Mouse (Mus musculus): ENCODE data around the gene Smad6. TPM values are rescaled to one million over a fixed set of nuclear protein-coding genes. Genes with fewer than 3 reads are reported as not detected.

The Smad6 gene
- total RNA-seq, 2 experiments from 2014 or later = 2.6 to 2.9 TPM

DNA sequence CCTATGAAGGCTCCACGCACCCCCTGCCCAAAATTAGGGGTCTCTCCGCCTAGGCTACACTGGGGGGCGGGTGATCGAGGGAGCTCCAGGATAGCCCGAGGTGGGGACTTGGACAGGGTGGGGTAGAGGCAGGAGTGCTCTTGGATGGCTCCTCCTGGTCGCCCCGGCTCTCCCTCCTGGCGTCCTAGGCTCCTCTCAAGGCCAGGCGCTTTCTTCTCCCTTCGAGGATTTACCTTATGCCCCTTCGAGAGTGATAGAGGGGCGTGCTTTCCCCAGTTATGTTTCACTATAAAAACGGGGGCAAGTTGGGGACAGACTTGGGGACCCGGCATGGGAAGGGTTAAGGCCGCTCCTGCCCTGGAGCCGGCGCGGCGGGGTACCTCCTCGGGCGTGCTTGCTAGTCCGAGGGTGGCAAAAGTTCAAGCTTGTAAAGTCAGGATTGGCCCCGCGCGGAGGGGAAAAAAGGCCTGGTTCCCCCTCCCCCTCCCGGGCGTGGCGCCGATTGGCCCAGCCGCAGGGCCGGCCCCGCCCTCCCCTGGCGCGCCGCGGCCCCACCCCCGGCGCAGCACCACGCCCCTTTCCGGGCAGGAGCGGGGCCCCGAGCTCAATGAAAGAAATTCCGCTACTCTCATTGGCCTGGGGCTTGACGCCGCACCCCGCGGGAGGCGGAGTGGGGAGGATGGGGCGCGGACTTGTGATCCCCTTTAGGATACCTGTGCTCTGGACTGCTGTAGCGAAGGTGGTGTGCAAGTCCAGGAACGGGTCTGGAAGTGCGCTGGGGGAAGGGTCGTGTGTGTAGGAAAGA lies 905 bp upstream of the Smad6 start:
- DNase-seq (ENCODE audit: low spot score in 2 of 2) = peak; percentile 72 to 90

DNA sequence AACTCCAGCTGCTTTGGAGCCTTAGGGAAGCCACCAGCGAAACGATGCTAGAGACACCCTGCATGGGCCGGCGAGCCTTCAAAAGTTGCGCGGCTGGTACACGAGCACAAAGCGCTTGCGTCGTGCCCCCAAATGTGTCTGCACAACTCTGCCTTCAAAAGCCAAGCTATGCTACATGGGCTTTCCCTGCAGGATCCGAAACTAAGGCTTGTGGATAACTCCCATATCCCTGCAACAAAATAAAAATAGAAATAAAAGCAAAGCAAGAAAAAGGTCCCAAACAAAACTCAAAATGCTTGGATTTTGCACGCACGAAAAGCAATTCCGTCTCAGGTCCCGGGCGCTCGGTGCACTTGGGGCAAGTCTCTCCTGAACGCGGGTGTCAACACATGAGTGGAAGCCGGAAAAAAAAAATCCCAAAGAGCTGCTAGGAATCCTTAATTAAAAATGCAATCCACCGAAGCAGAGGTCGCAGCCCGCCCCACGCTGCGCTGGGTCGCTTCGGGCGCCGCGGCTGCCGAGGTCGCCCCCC lies 474 bp downstream of the Smad6 start:
- DNase-seq (ENCODE audit: low spot score in 2 of 2) = no peak

DNA sequence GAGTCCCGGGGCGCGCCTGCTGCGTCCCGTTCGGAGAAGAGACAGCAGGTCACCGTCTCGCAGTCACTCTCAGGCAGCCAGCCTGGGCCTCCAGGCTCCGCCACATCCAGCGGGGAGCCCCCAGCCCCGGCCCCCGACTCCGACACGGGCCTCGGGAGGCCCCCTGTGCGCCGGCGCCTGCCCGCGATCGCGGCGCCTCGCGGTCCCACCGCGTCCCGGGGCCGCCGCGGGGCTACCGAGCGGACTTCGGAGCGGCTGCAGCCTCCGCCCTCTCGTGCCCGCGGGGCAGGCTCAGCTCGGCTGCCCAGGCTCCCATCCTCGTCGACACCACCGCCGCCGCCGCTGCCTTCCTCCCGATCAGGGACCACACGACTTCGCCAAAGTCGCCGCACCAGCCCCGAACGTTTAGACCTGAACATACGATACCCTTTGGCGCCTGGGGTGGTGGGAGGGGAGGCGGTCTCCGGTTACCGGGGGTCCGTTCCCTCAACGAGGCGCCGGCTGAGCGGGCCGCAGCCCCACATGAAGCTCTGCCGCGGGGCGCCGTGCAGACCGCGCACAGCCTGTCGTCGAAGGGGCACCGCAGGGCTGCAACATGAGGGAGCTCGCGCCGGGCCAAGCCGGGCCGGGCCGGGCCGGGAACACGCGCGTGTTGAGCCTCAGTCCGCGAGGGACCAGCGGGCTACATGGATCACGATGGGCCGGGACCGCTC lies 1.1 kb downstream of the Smad6 start:
- DNase-seq (ENCODE audit: low spot score in 2 of 2) = no peak

DNA sequence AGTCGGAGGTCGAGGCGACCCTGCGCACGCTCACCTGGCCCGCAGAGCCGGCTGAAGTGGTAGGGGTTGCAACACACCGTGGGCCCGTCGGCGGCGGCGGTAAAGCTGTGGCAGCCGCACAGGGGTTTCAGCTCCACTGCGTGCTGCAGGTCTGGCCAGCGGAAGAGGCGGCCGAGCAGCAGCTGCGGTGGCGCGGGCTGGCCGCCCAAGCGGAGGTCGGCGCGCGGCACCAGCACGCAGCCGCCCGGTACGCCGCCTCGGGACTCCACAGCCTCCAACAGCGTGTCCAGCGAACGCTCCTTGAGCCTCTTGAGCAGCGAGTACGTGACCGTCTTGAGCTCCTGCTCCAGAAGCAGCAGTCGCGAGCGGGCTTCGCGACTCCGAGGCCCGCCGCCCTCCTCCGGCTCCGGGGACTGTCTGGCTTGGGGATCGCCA lies 1.7 kb downstream of the Smad6 start:
- DNase-seq (ENCODE audit: low spot score in 2 of 2) = no peak

DNA sequence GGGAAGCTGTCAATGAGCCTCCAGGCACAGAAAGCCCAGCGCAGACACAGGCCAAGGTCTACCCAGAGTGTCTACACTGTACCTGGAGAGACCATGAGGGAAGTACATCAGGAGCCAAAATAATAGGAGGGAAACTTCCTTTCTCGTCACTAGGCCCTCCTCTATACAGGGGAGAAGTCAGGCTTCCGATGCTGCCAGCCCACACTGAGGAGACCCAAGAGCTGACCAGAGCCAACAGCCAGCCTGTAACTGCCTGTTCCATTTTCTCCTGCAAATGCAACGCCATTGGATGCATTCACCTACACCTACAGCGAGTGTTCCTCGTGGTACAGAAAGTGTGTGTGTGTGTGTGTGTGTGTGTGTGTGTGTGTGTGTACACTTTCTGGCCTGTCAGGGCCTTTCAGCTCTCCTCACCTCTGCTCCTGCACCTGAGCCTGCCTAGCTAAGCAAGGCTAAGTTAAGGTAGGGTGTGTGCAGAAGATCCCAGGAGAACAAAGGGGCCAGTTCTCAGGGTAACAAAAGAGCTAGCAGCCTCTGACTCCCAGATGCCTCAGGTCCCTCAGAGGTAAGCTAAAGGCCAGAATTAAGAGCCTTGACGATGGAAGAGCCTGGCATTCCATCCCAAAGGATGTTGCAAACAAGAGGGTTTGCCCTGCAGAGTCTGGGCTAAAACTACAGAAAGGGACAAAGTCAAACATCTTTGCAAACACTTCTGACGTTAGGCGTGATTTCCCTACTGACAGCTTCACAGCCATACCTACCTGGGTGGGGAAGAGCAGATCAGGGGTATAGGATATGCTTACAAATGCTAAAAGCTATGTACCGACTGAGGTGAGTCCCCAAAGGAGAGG lies 2.6 kb downstream of the Smad6 start:
- no peak for DNase-seq (ENCODE audit: low spot score in 2 of 2)

DNA sequence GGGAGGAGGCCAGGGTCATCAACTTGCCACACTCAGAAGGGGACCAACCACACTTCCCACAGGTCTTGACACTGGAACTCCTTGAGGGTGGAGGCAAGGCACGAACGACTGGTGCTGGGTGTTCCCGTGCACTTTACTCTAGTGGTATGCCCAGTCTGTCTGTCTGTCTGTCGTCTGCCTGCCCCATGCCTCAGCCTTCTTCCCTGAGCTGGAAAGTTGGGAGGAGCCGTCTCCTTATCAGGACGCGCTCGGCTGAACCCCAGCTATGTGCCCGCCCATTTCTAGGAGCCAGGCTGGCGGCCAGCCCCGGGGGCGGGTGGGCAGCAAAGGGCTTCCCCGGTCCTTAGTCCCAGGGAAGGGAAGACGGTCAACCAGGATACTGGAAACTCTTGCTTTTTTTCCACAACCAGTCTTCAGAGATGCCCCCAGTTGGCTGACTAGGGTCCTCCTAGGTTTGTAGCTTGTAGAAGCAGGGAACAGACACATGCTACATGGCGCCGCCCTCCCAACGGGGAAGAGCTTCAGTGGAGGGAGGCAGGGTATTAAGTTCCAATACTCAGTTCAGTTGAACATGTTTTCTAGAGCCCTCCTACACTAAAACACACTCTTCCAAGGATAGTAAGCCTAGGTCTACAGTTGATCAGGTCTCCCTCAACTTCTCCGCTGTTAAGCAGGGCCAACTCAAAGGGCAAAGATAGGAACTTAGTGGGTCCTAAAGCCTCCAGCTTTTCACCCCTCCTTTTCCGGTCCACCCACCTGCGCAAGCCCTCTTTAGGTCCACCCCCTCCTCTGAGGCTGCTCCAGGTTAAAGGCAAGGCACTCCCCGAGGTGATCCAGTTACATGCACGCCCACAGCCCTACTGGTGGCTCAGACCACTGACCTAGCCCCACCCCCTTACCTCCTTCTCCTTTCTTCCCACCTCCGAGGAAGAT lies 3.7 kb downstream of the Smad6 start:
- no peak for DNase-seq (ENCODE audit: low spot score in 2 of 2)

DNA sequence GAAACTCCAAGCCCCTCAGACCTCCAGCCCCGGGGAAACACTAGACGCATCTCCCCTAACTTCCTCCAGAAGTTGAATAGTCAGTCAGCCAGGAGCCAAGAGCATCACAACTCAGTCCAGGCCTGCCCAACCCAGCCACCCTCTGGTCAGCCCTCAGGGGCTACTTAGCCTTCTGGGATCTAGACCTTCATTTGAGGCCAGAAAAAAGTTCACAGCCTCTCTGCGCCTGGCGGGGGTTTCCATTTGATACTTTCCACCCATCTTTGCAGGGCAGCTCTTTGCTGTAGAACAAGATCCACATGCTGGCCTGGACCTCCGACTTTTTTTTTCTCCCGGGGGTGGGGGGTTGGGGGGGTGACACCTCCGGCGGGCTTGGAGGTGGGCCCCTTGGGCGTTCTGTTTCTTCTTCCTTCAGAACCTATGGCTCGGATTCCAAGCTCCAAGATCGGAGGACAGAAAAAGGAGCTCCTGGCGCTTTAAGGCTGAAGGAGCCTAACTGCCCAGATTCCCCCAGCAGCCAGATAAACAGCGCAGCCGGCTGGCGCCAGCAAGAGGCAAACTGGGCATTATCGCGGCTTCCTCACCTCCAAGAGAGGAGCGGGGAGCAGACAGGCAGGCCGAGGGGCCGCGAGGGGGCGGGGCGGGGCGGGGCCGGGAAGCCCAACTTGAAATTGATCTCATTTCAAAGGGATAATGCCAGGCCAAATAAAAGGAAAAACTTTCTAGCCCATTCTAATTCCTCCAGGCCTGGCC lies 5.0 kb downstream of the Smad6 start:
- no peak for DNase-seq (ENCODE audit: low spot score in 2 of 2)

DNA sequence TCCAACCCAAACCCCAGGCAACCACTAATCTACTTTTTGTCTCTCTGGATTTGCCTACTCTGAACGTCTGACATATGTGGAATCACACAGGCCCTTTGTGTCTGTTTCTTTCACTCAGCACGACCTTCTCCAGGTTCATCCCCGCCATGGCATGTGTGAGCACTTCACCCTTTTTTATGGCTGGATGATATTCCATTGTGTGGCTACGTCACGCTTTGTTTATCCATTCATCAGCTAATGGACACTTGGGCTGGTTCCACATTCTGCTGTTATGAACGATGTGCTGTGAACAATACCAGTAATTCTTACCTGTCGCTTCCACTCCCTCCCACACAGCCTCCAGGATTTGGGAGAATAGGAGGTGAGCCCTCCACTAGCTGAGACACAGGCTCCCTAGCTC lies 5.8 kb downstream of the Smad6 start:
- no peak for DNase-seq (ENCODE audit: low spot score in 2 of 2)

DNA sequence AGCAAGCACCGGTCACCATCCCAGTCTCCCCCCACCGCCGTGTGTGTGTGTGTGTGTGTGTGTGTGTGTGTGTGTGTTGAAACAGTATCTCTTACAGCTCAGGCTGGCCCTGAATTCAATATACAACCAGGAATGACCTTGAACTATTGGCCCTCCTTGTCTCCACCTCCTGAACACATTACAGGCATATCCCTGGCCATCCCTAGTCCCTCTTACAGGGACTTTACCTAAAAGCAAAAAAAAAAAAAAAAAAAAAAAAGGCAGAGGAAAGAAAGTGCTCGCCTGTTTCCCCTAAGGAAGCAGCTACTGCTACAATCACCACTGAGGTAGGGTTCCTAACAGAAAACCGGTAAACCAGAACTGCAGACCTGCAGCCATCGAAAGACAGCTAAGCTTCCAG lies 7.1 kb downstream of the Smad6 start:
- no peak for DNase-seq (ENCODE audit: low spot score in 2 of 2)

DNA sequence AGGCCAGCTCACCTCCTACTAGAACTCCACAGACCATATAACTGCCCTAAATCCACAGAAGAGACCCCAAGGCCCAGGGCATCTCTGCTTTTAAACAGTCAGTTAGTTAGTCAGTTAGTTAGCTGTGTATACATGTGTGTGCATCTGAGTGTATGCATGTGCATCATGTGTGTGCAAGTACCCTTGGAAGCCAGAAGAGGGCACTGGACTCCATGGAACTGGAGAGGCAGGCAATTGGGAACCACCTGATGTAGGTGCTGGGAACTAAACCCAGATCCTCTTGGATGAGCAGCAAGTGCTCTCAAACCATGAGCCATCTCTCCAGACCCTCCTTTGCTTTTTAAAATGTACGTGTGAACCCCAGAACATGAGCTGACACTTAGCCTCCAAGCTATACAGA lies 10.5 kb downstream of the Smad6 start:
- DNase-seq (ENCODE audit: low spot score in 2 of 2) = no peak

DNA sequence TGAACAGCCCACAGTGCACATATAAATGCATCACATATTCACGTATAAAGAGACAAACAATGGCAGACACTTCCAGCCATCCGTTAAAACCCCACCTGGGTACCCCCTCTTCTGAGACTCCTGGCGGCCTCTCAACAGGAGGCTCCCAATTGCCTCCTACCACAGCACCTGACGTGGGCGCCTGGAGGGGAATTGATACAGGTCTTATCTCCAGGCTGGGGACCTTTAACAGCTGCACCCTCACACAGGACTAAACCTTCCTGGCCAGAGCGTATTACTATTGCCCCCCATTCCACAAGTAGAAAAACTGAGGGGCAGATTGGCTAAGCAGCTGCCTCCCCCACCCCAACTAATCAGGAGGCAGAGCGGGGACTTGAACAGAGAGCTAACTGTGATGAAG lies 18.9 kb downstream of the Smad6 start:
- no peak for DNase-seq (ENCODE audit: low spot score in 2 of 2)

DNA sequence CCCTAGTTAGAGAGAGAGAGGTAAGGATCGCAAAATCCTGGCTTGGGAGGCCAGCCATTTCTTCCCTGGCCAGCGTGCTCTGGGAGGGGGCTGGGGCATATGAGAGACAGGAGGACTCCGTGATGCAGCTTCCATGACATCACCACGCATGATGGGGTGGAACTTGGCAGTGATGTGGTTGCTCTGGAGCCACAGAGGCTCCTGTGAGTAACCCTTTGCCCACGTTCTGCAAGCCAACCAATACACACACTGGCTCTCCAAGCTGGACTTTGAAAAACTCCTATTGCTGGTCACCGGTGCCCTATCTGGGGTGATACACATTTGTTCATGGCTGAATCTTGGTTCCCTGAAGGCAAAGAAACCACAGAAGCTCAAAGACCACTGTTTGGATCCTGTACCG lies 20.8 kb downstream of the Smad6 start:
- no peak for DNase-seq (ENCODE audit: low spot score in 2 of 2)

DNA sequence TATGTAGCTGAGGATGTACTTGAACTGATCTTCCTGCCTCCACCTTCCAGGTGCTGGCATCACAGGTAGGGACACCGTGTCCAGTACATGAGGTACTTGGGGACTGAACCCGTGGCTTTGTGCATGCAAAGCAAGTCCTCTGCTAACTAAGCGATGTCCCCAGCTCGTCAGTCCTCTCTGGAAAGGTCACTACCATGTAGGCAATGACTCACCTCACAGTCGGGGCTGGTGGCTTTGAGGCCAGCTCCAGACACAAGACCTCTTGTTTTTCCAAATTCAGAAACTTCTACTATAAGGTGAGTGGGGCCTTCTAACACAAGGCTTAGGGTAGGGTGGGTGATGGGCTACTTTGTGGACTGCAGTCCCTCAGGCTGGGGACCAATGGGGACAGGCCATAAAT lies 21.8 kb downstream of the Smad6 start:
- DNase-seq (ENCODE audit: low spot score in 2 of 2) = no peak

DNA sequence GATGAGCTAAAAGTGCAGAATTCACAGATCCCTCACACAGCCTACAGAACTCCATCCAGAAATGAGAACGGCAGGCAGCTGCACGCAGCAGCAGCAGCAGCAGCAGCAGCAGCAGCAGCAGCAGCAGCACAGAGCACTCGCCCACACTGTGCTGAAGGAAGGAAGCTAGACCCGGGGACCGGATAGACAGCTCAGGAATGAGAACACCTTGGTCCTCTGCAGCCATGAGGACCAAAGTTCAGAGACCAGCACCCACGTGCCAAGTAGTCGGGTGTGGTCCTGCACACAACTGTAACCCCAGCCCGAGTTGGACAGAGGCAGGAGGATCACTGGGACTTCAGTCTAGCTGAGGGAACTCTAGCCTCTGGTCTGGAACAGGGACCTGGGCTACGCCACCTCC lies 22.7 kb downstream of the Smad6 start:
- DNase-seq (ENCODE audit: low spot score in 2 of 2) = no peak

DNA sequence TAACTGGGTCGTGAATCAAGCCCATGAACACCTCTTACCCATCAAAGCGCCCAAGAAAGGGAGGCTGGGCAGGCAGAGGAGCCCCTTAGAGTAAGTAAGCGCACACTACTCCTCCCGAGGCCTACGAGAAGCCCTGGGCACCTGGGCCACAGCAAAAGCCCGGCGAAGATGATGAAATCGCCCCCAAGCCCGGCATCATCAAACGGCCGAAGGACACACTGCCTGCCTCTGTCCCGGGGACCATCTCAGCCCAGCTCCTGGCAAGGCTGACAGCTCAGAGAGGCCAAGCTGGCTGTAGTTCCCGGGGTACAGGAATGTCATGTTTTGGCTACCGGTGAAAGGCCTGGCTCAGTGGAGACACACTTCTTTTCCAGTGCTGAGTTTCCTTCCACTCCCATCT lies 23.8 kb downstream of the Smad6 start:
- peak; percentile 17 to 36 for DNase-seq (ENCODE audit: low spot score in 2 of 2)

DNA sequence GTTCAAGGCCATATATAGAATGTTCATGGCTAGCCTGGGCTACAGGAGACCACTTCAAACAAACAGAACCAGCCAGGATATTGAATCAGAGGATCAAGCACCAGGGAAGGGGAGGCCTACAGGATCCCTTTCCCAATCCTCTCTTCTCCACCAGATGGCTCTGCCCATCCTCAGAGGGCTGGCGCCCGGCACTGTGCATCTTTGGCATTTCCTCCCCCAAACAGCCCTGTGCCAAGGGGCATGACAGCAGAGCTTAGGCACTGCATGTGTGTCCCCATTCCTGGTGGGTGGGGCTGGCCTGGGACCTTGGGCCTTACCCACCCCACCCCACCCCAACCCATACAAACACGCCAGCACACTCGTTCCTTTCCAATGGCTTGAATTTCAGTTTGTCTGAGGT lies 24.4 kb downstream of the Smad6 start:
- peak; percentile 24 to 35 for DNase-seq (ENCODE audit: low spot score in 2 of 2)

DNA sequence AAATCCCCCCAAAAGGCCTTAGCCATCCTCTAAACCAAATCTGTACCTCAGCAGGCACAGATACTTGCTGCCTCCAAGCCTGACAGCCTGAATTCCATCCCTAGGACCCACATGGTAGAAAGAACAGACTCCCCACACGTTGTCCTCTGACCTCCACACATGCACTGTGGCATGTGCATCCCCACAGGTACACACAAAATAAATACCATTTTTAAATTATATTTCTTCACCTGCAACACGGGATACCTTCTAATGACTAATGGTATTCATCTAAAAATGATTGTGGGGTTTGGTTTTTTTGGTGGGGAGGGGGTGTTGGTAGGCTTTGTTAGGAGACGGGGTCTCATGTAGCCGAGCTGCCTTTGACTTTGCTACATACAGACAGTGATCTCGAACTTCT lies 28.6 kb downstream of the Smad6 start:
- no peak for DNase-seq (ENCODE audit: low spot score in 2 of 2)

DNA sequence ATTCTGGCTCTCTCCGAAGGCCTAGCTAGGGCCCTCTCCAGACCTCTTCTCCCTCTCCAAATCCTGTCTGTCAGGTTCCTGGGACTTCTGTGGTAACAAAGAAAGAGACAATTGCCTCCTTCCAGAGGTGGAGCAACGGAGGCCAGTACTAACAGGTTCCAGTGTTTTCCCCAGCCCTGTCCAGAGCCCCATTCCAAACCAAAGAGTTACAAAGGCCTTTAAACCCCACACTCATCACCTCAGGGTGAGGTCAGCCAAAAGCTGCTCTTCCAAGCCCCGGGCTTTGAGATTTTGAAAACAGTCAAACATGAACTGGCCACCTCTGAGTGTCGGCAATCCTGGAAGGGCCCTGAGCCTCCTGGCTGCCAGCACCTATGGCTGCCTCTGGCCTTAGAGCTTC lies 29.1 kb downstream of the Smad6 start:
- no peak for DNase-seq (ENCODE audit: low spot score in 2 of 2)

DNA sequence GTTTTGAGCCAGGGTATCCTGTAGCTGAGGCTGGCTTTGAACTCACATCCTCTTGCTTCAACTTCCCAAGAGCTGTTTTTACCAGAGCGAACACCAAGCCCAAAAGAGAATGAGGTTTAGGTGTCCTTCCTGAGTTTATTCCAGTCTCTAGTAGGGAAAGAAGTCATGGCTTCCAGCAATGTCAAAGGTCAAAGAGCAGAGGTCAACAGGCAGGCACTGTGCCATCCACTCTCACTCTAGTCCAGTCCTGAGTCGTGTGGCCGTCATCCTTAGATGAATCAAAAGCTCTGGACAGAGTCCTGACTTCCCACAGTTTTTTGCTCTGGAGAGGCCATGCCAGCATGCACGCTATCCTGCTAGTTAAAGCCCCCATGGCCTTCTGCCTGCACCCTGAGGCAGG lies 30.7 kb downstream of the Smad6 start:
- no peak for DNase-seq (ENCODE audit: low spot score in 2 of 2)

DNA sequence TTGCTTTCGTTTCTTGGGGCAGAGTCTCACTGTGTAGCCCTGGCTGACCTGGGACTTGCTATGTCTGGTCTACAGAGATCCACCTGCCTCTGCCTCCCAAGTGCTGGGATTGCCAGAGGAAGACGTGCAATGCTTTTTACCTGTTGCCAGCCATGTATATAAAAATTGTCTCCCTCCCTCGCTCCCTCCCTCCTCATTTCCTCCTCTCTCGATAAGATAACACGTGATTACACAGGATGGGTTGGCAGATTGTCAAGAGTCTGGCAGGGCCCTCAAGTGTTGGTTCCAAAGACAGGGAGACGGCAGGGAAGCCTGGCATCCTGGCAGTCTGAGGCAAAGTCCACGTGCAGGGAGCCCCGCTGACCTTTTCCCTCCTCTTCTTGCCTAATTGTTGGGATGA lies 32.2 kb downstream of the Smad6 start:
- no peak for DNase-seq (ENCODE audit: low spot score in 2 of 2)

All from layer of hippocampus, postnatal 14 days (tissue).